Mouse (Mus musculus): ENCODE results near the gene Slc35d3. TPM values are rescaled to one million over a fixed set of nuclear protein-coding genes. Genes with fewer than 3 reads are reported as not detected.
A peak's percentile ranks its signal among the peaks of the same experiment; 100 is the strongest.

Gene Slc35d3
- total RNA-seq, 1 experiment = 0.67 TPM

DNA sequence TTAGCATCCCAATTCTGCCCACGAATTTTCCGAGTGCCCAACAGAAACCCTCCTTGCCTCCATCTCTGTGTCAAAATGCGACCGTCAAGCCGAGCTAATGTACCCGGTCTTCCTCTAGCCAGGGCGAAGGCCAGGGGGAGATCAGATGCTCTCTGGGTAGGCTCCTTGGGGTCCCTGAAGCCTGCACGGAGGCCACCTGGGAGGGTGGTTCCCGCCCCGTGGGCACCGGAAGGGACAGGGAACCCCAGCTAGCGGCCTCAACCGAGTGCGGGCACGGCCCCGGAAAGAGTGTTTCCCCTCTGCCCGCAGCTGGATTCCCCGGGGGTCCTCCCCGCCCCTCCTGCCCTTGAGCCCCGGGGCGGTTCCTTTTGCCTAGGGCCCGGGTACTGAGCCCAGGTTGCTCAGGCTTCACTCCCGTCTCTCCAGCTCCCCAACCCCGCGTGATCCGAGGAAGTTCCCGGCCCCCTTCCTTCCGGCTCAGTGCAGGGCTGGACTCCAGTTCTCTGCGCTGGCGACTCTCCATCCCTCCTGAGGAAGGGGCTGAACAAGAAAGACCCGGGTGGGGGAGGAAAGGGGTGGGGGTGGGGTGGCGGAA is 1.4 kb downstream of the Slc35d3 start:
- peaks cover 2% of the 10 kb centered on the region in 2 experiments; a peak in 2 of 4 replicates for H3K4me1 ChIP-seq (ENCODE audit: control insufficient read depth in 2 of 2, insufficient read depth in 2 of 2, low read length in 2 of 2, poor library complexity in 1 of 2)
- no peaks in the 10 kb centered on the region for H3K9me3 ChIP-seq (ENCODE audit: control insufficient read depth, insufficient read depth, low read depth, low read length)
- DNase-seq (ENCODE audit: low read depth, low spot score) = no peak
- no peak overlapping the region for H3K27ac ChIP-seq (ENCODE audit: insufficient read depth, low read depth, low read length, poor library complexity, severe bottlenecking)
- H3K4me3 ChIP-seq (ENCODE audit: insufficient read depth in 1 of 2, low read depth in 1 of 2, low read length in 2 of 2, poor library complexity in 1 of 2, severe bottlenecking in 1 of 2) = peak overlapping the region; percentile 61 to 69
- no peak for TF ChIP-seq CHD2 (IDR thresholded peaks at IDR 0.05; ENCODE audit: low read depth, low read length)
- no peak for TF ChIP-seq HCFC1 (IDR thresholded peaks at IDR 0.05; ENCODE audit: borderline replicate concordance, insufficient read depth, low read length)
- TF ChIP-seq ZNF384 (IDR thresholded peaks at IDR 0.05; ENCODE audit: low read depth, low read length) = no peak
- TF ChIP-seq ZC3H11A (IDR thresholded peaks at IDR 0.05; ENCODE audit: borderline replicate concordance, low read depth, low read length) = no peak
- TF ChIP-seq MAFK (IDR thresholded peaks at IDR 0.05; ENCODE audit: insufficient read depth, low read depth, low read length) = no peak
- in situ Hi-C loops (cut with MboI; ENCODE audit: low sequenced_read_pairs in 2 of 2, unreplicated experiment in 2 of 2) = no loop called here
- H3K9ac ChIP-seq (ENCODE audit: insufficient read depth, low read depth, low read length, poor library complexity, severe bottlenecking) = peak overlapping the region; percentile 3; the same call in 1 of the 2 replicates
- no peaks in the 10 kb centered on the region for H3K36me3 ChIP-seq (ENCODE audit: control insufficient read depth, insufficient read depth, low read length, poor library complexity, severe bottlenecking)

DNA sequence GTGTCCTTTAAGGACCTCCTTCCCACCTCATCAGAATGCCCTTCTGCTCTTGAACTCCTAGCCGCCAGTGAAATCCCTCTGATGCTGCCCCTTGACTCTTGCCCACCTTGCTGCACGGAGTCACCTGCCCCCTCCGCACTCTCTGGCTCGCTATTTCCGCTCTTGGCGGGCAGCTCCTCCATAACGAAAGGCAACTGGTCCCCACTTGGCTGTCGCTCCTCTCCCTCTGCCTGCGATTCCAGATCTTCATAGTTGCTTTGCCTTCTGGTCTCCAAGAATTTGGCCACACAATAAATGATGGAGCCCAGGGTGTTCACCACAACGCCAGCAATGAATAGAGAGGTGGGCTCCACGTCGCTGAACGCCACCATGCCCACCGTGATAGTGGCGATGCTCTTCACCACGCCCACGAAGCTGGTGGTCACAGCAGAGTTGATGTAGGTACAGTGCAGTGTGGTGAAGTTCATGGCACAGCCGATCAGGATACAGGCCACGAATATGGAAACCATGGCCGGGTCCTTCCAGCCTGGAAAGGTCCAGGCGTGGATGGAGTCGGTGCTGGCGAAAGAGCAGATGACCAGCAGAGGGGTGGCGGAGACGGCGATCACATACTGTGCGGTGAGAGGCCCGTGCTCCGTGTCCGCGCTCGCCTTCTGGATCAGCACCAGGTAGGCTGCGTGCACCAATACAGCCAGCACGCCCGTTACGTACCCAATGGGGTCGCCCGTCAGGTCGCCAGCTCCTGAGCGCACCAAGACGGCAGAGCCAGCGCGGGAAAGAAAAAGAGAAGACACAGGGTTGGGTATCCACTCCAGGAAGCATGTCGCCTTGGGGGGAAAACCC is 2.1 kb downstream of the Slc35d3 start:
- H3K9ac ChIP-seq (ENCODE audit: insufficient read depth, low read depth, low read length, poor library complexity, severe bottlenecking) = peak overlapping the region; percentile 4; the same call in 1 of the 2 replicates
- DNase-seq (ENCODE audit: low read depth, low spot score) = no peak
- in situ Hi-C loops (cut with MboI; ENCODE audit: low sequenced_read_pairs in 2 of 2, unreplicated experiment in 2 of 2) = no loop called here
- no peak overlapping the region for H3K27ac ChIP-seq (ENCODE audit: insufficient read depth, low read depth, low read length, poor library complexity, severe bottlenecking)
- H3K4me1 ChIP-seq (ENCODE audit: control insufficient read depth in 2 of 2, insufficient read depth in 2 of 2, low read length in 2 of 2, poor library complexity in 1 of 2) = peaks cover 2 to 5% of the 10 kb centered on the region in 2 experiments; a peak in 2 of 4 replicates
- H3K36me3 ChIP-seq (ENCODE audit: control insufficient read depth, insufficient read depth, low read length, poor library complexity, severe bottlenecking) = no peaks in the 10 kb centered on the region
- peak overlapping the region; percentile 61 to 69 for H3K4me3 ChIP-seq (ENCODE audit: insufficient read depth in 1 of 2, low read depth in 1 of 2, low read length in 2 of 2, poor library complexity in 1 of 2, severe bottlenecking in 1 of 2)
- H3K9me3 ChIP-seq (ENCODE audit: control insufficient read depth, insufficient read depth, low read depth, low read length) = no peaks in the 10 kb centered on the region
- TF ChIP-seq ZC3H11A (IDR thresholded peaks at IDR 0.05; ENCODE audit: borderline replicate concordance, low read depth, low read length) (no peak), CHD2 (IDR thresholded peaks at IDR 0.05; ENCODE audit: low read depth, low read length) (no peak), MAFK (IDR thresholded peaks at IDR 0.05; ENCODE audit: insufficient read depth, low read depth, low read length) (no peak), ZNF384 (IDR thresholded peaks at IDR 0.05; ENCODE audit: low read depth, low read length) (no peak)

DNA sequence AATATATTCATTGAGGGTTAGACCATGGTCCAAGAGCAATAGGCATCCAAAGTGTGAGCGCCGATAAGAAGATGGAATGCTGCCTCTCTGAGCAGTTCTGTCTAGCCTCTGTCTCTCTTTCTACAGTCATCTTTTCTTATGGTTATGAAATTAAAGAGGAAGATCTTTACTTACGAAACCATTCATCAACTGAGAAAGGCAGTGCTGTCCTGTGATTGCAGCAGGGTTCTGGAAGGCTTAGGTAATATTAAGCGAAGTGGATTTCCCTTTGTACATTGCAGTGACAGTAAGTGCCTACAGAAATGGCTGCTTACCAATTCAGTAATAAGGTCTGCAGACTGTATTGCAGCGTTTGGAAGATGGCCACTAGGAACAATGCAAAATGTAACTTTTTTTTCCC is 11.4 kb downstream of the Slc35d3 start:
- H3K27ac ChIP-seq (ENCODE audit: insufficient read depth, low read depth, low read length, poor library complexity, severe bottlenecking) = no peak overlapping the region
- H3K4me3 ChIP-seq (ENCODE audit: insufficient read depth in 1 of 2, low read depth in 1 of 2, low read length in 2 of 2, poor library complexity in 1 of 2, severe bottlenecking in 1 of 2) = no peak overlapping the region
- in situ Hi-C loops (cut with MboI; ENCODE audit: low sequenced_read_pairs in 2 of 2, unreplicated experiment in 2 of 2) = no loop called here
- H3K4me1 ChIP-seq (ENCODE audit: control insufficient read depth in 2 of 2, insufficient read depth in 2 of 2, low read length in 2 of 2, poor library complexity in 1 of 2) = peaks cover 0 to 6% of the 10 kb centered on the region in 2 experiments; a peak in 2 of 4 replicates
- no peak for TF ChIP-seq CHD2 (IDR thresholded peaks at IDR 0.05; ENCODE audit: low read depth, low read length)
- no peak for TF ChIP-seq ZC3H11A (IDR thresholded peaks at IDR 0.05; ENCODE audit: borderline replicate concordance, low read depth, low read length)
- TF ChIP-seq MAFK (IDR thresholded peaks at IDR 0.05; ENCODE audit: insufficient read depth, low read depth, low read length) = no peak
- TF ChIP-seq HCFC1 (IDR thresholded peaks at IDR 0.05; ENCODE audit: borderline replicate concordance, insufficient read depth, low read length) = no peak
- no peak for TF ChIP-seq ZNF384 (IDR thresholded peaks at IDR 0.05; ENCODE audit: low read depth, low read length)
- no peaks in the 10 kb centered on the region for H3K9me3 ChIP-seq (ENCODE audit: control insufficient read depth, insufficient read depth, low read depth, low read length)
- H3K36me3 ChIP-seq (ENCODE audit: control insufficient read depth, insufficient read depth, low read length, poor library complexity, severe bottlenecking) = no peaks in the 10 kb centered on the region
- DNase-seq (ENCODE audit: low read depth, low spot score) = no peak
- H3K9ac ChIP-seq (ENCODE audit: insufficient read depth, low read depth, low read length, poor library complexity, severe bottlenecking) = no peak overlapping the region

DNA sequence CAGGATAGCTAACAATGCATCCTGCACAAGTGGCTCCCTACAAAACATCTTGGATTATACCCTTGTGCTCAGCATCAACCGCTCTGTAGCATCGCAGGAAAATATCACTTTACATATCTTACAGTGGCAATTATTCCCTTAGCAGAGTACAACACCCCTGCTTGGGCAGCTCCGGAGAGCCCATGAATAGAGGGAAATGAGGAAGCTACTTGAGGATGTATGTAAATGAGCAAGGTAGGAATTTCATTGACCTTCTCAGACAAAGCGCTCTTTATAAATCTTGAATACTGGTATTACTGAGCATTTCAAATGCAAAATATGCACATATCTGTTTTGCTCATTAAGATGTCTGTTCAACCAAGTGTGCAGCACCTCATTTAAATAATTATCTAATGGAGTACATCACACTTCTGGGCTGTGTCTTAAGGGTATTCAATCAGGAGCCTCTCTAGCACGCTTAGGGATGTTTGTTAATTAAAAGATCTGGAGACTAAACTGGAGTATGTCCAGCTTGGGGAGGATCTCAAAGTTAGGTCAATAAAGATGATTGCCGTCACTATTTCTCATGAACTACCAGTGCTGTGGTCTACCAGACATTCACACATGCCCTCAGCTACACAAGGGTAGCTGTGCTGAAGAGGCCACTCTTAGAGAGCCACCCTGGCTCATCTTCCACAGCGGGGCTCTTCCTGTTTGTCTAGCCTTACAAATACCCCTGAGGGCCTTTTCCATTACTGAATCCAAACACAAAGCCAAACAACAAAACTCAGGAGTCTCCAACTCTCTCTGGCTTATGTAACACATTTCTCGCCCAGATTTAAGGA is 15.2 kb downstream of the Slc35d3 start:
- no peak overlapping the region for H3K9ac ChIP-seq (ENCODE audit: insufficient read depth, low read depth, low read length, poor library complexity, severe bottlenecking)
- DNase-seq (ENCODE audit: low read depth, low spot score) = no peak
- H3K9me3 ChIP-seq (ENCODE audit: control insufficient read depth, insufficient read depth, low read depth, low read length) = no peaks in the 10 kb centered on the region
- no peak overlapping the region for H3K27ac ChIP-seq (ENCODE audit: insufficient read depth, low read depth, low read length, poor library complexity, severe bottlenecking)
- H3K36me3 ChIP-seq (ENCODE audit: control insufficient read depth, insufficient read depth, low read length, poor library complexity, severe bottlenecking) = no peaks in the 10 kb centered on the region
- in situ Hi-C loops (cut with MboI; ENCODE audit: low sequenced_read_pairs in 2 of 2, unreplicated experiment in 2 of 2) = no loop called here
- no peak overlapping the region for H3K4me3 ChIP-seq (ENCODE audit: insufficient read depth in 1 of 2, low read depth in 1 of 2, low read length in 2 of 2, poor library complexity in 1 of 2, severe bottlenecking in 1 of 2)
- TF ChIP-seq HCFC1 (IDR thresholded peaks at IDR 0.05; ENCODE audit: borderline replicate concordance, insufficient read depth, low read length) (no peak), MAFK (IDR thresholded peaks at IDR 0.05; ENCODE audit: insufficient read depth, low read depth, low read length) (no peak), CHD2 (IDR thresholded peaks at IDR 0.05; ENCODE audit: low read depth, low read length) (no peak), ZC3H11A (IDR thresholded peaks at IDR 0.05; ENCODE audit: borderline replicate concordance, low read depth, low read length) (no peak), ZNF384 (IDR thresholded peaks at IDR 0.05; ENCODE audit: low read depth, low read length) (no peak)
- H3K4me1 ChIP-seq (ENCODE audit: control insufficient read depth in 2 of 2, insufficient read depth in 2 of 2, low read length in 2 of 2, poor library complexity in 1 of 2) = peaks cover 0 to 4% of the 10 kb centered on the region in 2 experiments; a peak in 2 of 4 replicates
